16 mouse cellular contexts compared by ENCODE assay signal in the genomic region with DNA sequence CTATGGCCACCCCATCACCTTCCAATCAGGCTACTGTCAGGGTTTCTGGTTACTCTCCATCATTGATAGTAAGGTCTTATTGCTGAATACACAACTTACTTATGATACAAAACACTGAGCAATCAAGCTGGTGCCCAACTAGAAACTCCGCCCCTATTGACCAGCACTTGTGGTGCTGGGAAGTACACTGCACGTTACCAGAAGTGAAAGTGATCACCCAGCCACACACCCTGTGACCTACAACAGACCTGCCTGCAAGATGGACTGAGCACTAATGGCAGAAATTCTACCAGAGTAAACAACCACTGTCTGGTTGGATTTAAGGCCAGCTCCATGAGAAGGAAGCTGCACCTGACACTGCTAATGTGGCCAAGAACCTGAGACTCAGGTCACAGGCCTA. TPM values are rescaled to one million over a fixed set of nuclear protein-coding genes. Genes with fewer than 3 reads are reported as not detected.
DNase-seq lines count a peak whose midpoint lies in the region; ATAC-seq lines count a peak whose summit lies in the region.
"Had no signal": no experiment of that assay in that cellular context is flagged by ENCODE, and none has a peak within 500 bp of the region (broad histone marks: within the 10 kb centered on the region; RNA-seq: fewer than 3 reads in every experiment).

No protein-coding gene starts in this region.

- DNase-seq in heart, adult 11 months, result peak; percentile 40
- no peak for DNase-seq in heart, adult 8-10 months (ENCODE audit: low spot score)
- no peak for DNase-seq in layer of hippocampus, postnatal 14 days (ENCODE audit: low spot score in 2 of 2)
- DNase-seq in frontal cortex, postnatal 25 days (ENCODE audit: low spot score in 2 of 2), result no peak
- DNase-seq: adrenal gland, adult 2 months; adrenal gland, postnatal 25 days; cerebellum, adult 2 months; cerebellum, postnatal 14 days; gastrocnemius, adult 2 months; gastrocnemius, postnatal 36 days; heart, adult 2 months had no signal

- ATAC-seq in erythroid progenitor cell, adult 5-6 weeks (replicated peaks; ENCODE audit: low FRiP score, poor library complexity, severe bottlenecking), result 0 out of 2 replicates have a peak, but pooled peaks have one; percentile 6
- ATAC-seq in megakaryocyte-erythroid progenitor cell, adult 5-6 weeks (replicated peaks; ENCODE audit: low FRiP score, low TSS enrichment, poor library complexity, severe bottlenecking), result 0 out of 2 replicates have a peak, but pooled peaks have one; percentile 27
- no peak for ATAC-seq in frontal cortex, adult (ENCODE audit: low TSS enrichment)
- ATAC-seq: forebrain, embryonic 16.5 days; intestine, embryonic 16.5 days had no signal

RNA-seq across cellular contexts. Expression of a gene that starts 31.0 kb away (rescaled TPM):
- 1 to 10 TPM; 2.3 to 3.5 (median 2.4) TPM for total RNA-seq in heart, adult 8-10 months (2022)
- total RNA-seq in erythroid progenitor cell, adult 5-6 weeks (2015; ENCODE audit: low replicate concordance), result 4.7 and 5.9 TPM in 2 replicates
- 6.7 and 11.8 TPM in 2 replicates for total RNA-seq in erythroid progenitor cell, adult 5-6 weeks (2017; ENCODE audit: low replicate concordance)
- 12.5 and 12.8 TPM in 2 replicates for total RNA-seq in megakaryocyte-erythroid progenitor cell, adult 5-6 weeks (2014; fragmentation: Nextera tagmentation)
- total RNA-seq in megakaryocyte-erythroid progenitor cell, adult 5-6 weeks (2017), result 15.8 and 21.7 TPM in 2 replicates
- 1 to 10 TPM; 2.7 to 4.0 TPM for total RNA-seq in layer of hippocampus, postnatal 14 days (2021)

RNA-seq across cellular contexts. Expression of a gene that starts 42.3 kb away (rescaled TPM):
- 10 to 100 TPM; 28.5 to 32.0 (median 31.3) TPM for total RNA-seq in heart, adult 8-10 months (2022)
- 41.8 and 61.2 TPM in 2 replicates for total RNA-seq in erythroid progenitor cell, adult 5-6 weeks (2015; ENCODE audit: low replicate concordance)
- 28.3 and 29.1 TPM in 2 replicates for total RNA-seq in erythroid progenitor cell, adult 5-6 weeks (2017; ENCODE audit: low replicate concordance)
- total RNA-seq in megakaryocyte-erythroid progenitor cell, adult 5-6 weeks (2014; fragmentation: Nextera tagmentation), result 26.7 and 35.4 TPM in 2 replicates
- 14.3 and 14.7 TPM in 2 replicates for total RNA-seq in megakaryocyte-erythroid progenitor cell, adult 5-6 weeks (2017)
- 10 to 100 TPM; 79.3 to 81.5 TPM for total RNA-seq in layer of hippocampus, postnatal 14 days (2021)
